Mouse (Mus musculus): ENCODE data around the gene Cerkl.

Cerkl gene

DNA sequence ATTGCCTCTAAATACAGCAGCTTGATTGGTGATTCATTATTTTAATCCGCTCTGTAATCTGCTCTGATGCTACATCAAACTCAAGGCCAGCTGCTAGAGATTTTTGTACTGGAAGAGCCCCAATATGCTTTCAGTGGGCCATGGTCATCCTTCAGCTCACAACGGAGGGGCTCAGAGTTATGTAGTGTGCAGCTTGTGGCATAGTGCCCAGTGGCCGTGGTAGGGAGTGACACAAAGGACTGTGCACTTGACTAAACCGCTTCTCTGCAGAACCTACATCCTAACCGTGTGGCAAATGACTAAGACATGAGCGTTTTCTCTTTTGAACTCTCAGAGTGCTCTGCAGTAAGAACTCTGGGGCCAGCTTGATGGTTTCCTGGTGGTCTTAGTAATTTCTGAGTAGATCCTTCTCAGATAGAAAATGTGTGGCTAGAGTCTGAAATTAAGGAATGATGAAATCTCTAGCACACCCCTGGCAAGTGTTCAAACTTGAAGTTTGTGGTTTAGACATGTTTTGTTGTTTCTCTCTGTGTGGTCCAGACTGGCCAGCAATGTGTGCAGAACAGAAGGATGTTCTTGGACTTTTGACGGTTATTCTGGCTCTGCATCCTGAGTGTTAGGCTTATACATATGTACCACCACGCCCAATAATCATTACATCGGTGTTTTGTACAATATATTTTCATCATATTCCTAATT is 140.3 kb downstream of the Cerkl start:
- DNase-seq (ENCODE audit: low read depth, low spot score) = no peak

DNA sequence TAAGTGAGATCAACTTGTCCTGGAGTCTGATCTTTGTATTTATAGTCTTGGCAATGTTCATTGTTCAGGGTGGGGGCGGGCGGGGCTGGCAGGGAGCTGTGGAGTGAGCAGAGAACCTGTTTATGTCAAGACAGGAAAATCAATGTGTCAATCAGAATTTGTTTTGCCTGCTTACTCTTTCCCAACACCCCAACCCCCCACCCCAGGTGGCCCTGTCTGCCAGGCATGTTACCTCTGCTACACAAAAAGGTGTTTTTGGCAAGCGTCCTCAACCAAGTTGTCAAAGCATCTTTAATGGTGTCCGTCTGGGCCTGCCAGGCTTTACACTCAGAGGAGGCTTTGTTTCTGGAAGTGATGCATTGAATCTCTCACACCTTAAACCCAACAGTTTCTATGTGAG is 141.5 kb downstream of the Cerkl start:
- DNase-seq (ENCODE audit: low read depth, low spot score) = no peak

DNA sequence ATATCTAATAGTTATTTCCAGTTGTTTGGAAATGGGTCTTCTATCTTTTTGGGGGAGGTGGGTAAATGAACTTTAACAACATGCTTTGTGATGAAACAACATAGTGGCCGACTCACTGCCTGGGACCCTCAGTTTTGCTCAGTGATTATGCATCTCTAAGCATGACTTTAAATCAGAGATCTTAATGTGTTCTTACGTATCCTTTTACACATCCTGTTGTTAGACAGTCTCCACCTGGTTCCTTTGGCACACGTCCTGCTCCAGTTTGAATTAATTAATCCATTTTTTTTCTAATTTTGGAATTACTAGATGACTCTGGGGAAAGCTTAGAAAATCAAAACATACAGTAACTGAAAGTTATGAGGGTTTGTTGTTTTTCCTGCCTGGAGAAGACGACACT is 144.1 kb downstream of the Cerkl start:
- DNase-seq (ENCODE audit: low read depth, low spot score) = no peak

DNA sequence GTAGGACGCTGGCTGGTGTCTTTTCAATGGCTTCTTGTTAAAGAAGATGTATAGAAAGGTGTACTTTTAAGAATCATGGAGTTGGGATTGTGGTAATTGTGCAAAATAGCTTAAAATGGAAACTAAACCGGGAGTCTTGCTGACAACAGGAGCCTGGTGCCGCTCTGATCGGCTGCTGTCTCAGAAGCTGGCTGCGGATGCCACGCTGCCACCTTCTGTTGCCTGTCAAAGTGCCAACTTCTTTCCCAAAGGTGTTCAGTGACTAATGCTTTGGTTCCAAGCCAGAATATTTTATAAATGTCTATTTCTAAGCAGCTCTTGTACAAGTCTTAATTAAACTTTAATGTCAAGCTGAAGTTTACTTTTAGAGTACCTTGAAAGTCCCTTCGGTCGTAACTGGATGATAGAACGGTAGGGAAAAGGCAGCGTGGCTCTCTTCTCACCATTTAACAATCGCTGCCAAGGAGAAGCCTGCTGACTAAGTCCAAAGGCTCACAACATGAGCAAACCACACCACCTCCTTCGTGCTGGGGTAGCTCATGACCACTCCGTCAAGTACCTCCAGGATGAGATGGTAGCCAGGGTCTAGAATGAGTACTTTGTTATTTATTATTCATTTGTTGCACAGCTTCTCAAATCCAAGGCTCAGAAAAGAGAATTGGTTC is 147.0 kb downstream of the Cerkl start:
- DNase-seq (ENCODE audit: low read depth, low spot score) = no peak

DNA sequence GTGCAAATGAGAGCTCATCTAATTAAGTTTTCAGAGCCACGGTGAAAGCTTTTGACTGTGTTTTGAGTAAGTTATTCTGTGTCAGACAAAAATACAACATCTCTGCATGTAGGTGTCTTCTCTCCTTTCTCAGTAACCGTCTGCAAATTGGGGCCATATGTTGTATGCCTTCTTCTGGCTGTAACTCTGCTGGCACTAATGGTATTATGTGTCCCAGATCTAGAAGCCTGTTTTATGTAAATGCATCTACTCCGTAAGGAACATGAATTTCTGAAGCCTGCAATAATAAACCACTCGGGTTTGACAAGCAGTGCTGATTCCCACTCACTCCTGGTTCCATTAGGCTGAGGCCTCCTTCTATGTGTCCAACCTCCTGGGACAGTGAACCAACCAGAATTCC is 149.0 kb downstream of the Cerkl start:
- DNase-seq (ENCODE audit: low read depth, low spot score) = no peak

DNA sequence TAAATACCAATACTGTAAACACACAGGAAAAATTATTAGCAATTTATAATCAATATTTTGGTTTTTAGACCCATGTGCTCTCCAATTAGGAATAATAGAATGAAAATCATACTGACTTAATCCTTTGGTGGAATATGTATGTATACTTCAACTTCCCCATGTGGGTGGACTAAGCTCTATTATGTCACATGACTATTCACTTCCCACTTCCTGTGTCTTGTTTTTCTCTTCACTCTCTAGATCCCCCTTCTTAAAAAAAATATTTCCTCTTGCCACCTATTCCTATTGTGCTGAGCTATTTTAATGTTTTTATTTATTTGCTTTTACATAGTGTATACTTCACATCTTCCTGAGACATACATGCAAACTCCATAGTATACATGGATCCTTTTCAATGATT is 154.2 kb downstream of the Cerkl start:
- no peak for DNase-seq (ENCODE audit: low read depth, low spot score)

DNA sequence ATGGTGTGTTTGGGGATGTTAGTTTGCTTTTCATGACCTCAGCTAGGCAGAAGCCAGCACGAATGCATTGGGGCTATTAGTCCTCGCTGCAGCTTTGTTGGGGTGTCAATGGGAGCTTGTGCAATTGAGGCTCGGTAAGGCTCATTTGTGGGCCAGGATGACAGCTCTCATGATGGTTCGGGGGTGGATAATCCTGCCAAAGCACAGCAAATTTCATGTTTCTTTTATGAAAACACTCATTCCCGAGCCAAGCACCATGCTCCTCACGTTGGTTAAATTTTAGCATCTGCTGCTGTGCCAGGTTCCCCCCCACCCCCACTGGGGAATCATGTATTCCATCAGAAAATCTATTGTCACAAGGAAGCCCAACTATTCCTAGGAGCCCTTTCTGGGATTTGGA is 164.2 kb downstream of the Cerkl start:
- DNase-seq (ENCODE audit: low read depth, low spot score) = no peak

DNA sequence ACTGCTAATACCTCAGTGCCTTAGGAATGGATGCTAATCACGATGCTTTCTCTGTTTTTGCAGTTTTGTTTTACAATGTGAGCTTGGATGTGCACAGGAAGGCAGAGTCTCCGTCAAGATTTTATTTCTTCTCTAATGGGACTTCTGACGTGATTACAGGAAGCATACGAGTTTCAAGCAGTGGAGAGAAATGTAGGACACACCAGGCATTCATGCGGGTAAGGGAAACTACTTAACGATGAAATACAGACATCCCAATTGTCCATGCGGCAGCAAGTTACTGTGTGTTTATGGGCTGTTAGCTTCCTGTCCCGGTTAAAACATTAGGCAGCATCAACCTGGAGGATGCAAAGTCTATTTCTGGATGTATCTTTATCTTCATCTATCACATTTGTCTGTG is 164.7 kb downstream of the Cerkl start:
- no peak for DNase-seq (ENCODE audit: low read depth, low spot score)

DNA sequence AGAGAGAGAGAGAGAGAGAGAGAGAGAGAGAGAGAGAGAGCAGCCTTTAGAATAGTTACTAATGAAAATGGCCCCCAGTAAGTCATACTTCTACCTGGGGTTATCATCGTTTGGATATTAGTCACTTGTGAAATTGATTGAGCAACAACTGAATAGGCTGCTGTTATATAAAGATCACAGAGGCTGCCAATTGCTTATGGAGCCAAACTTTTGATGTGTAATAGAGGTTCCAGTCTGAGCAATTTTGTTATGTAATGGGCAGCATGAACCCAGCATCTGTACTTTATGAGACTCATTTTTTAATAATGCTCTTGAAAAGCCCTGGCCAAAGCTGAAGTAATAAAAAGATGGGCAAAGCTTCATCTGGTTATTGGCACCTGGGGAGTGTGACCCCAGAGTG is 166.4 kb downstream of the Cerkl start:
- DNase-seq (ENCODE audit: low read depth, low spot score) = no peak

DNA sequence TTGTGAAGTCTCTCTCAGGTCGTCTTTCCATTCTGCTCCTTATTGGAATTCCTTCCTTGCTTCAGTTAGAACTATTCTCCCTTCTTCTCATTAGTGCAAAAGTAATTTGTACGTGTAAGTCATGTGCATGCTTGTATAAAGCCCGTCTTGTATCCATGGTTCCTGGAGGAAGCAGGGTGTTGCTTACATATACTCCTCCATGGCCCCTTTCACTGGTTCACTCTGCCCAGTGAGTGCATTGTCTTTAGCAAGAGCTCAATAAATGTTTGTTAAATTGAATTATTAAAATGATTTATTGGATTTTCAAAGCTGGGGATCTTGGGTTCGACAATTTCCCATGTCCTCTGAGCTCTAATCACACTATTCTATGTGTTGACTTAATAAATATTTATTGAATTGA is 172.4 kb downstream of the Cerkl start:
- no peak for DNase-seq (ENCODE audit: low read depth, low spot score)

All from skeletal muscle tissue, adult 2 months (tissue).